Mouse (Mus musculus) heart, postnatal 0 days (tissue): ENCODE data around the gene Acot8. TPM values are rescaled to one million over a fixed set of nuclear protein-coding genes. Genes with fewer than 3 reads are reported as not detected.

ENCODE experiments used
- ATAC-seq: fragments of 200-750 bp; cut with Nextera tagmentation; 2 replicates; pipeline ENCODE4 v1.8.0; 2017; ENCODE audit warnings: low read depth, moderate number of reproducible peaks, moderate library complexity; ENCODE audit not compliant: insufficient read depth
- DNase-seq: peaks from one replicate; pipeline ENCODE4 v3.0.0-alpha.2; 2016; ENCODE audit warnings: low spot score
- H3K27ac ChIP-seq: fragments of 300-500 bp; sonication (generic); 2 replicates; pipeline ENCODE4 v1.5.1; 2014; ENCODE audit warnings: low read depth, mild to moderate bottlenecking
- H3K27me3 ChIP-seq: fragments of 300-500 bp; sonication (generic); 2 replicates; pipeline ENCODE4 v1.6.1; 2014; ENCODE audit warnings: low read length, mixed read lengths; ENCODE audit not compliant: control insufficient read depth, insufficient read depth
- H3K36me3 ChIP-seq: fragments of 300-500 bp; sonication (generic); replicated peaks from 2 replicates; pipeline ENCODE4 v1.6.1; 2014; ENCODE audit warnings: low read length, mixed read lengths; ENCODE audit not compliant: control insufficient read depth, insufficient read depth
- H3K4me1 ChIP-seq: fragments of 300-500 bp; sonication (generic); 2 replicates; pipeline ENCODE4 v1.6.1; 2014; ENCODE audit warnings: antibody characterized with exemption; ENCODE audit not compliant: control insufficient read depth, insufficient read depth
- H3K4me2 ChIP-seq: fragments of 300-500 bp; sonication (generic); 2 replicates; pipeline ENCODE4 v1.6.1; 2014; ENCODE audit warnings: low read depth, mild to moderate bottlenecking, low read length, moderate library complexity
- H3K4me3 ChIP-seq: fragments of 300-500 bp; sonication (generic); 2 replicates; pipeline ENCODE4 v1.5.1; 2014; ENCODE audit warnings: low read depth, low read length
- H3K9ac ChIP-seq: fragments of 300-500 bp; sonication (generic); replicated peaks from 2 replicates; pipeline ENCODE4 v1.6.1; 2014; ENCODE audit warnings: low read depth, low read length, mixed read lengths
- H3K9me3 ChIP-seq: fragments of 300-500 bp; sonication (generic); replicated peaks from 2 replicates; pipeline ENCODE4 v1.6.1; 2016; ENCODE audit warnings: low read length; ENCODE audit not compliant: control insufficient read depth
- CTCF ChIP-seq: IDR thresholded peaks from 2 replicates; pipeline ENCODE4 v1.5.1; 2016; ENCODE audit warnings: antibody characterized with exemption, control low read depth, low read depth
- EP300 ChIP-seq: IDR thresholded peaks from 2 replicates; pipeline ENCODE4 v1.6.1; 2016; ENCODE audit warnings: antibody characterized with exemption, low read depth
- WGBS: fragments of 180-500 bp; shearing (Covaris S2); extraction: QIAGEN DNeasy Blood & Tissue Kit; methylation state at CpG from one replicate; pipeline ENCODE4 v1.1.7; 2014; 5-methylcytosine and 5-hydroxymethylcytosine counted together
- polyA plus RNA-seq: library from polyadenylated mRNA; unstranded; fragments of >200 nt; fragmentation: Nextera tagmentation; extraction: Ambion mirVana; gene quantifications from 2 replicates; pipeline ENCODE4 v1.2.1, GENCODE M21; 2015
- total RNA-seq: library from RNA; depleted of rRNA; stranded (reverse); fragments of >200 nt; gene quantifications from 2 replicates; pipeline ENCODE4 v1.2.3, GENCODE M21; 2014; ENCODE audit warnings: low replicate concordance

The Acot8 gene
- total and polyA plus RNA-seq, 2 experiments from 2014 or later: 11.4 to 28.9 TPM

GRCm38 (mm10) chr2:164776130-164776529 is 28.6 kb downstream of the Acot8 start:
- ATAC-seq (no peak), DNase-seq (no peak)
- H3K4me2 ChIP-seq: no peak overlapping the region
- peaks cover 5% of the 10 kb centered on the region; the same call in 1 of the 2 replicates for H3K36me3 ChIP-seq
- no peaks in the 10 kb centered on the region for H3K27me3 ChIP-seq
- no peaks in the 10 kb centered on the region for H3K9me3 ChIP-seq
- peaks cover 13% of the 10 kb centered on the region; the same call in 1 of the 2 replicates for H3K4me1 ChIP-seq
- no peak overlapping the region for H3K27ac ChIP-seq
- no peak overlapping the region for H3K4me3 ChIP-seq
- no peak overlapping the region for H3K9ac ChIP-seq
- 72% methylated on average over 6 of the region's 6 CpGs for WGBS
- TF ChIP-seq CTCF (no peak), EP300 (no peak)

GRCm38 (mm10) chr2:164773989-164774364 is 30.7 kb downstream of the Acot8 start:
- 65% methylated on average over 5 of the region's 5 CpGs for WGBS
- Histone ChIP-seq H3K4me1 (peaks cover 20% of the 10 kb centered on the region; the same call in 1 of the 2 replicates), H3K27ac (no peak overlapping the region), H3K4me2 (no peak overlapping the region), H3K4me3 (no peak overlapping the region), H3K9ac (no peak overlapping the region), H3K36me3 (peaks cover 5% of the 10 kb centered on the region; the same call in 1 of the 2 replicates), H3K27me3 (no peaks in the 10 kb centered on the region), H3K9me3 (no peaks in the 10 kb centered on the region)
- ATAC-seq (no peak), DNase-seq (no peak)
- TF ChIP-seq CTCF (no peak), EP300 (no peak)

GRCm38 (mm10) chr2:164773229-164773988 is 31.3 kb downstream of the Acot8 start:
- Histone ChIP-seq H3K27me3 (no peaks in the 10 kb centered on the region), H3K9me3 (no peaks in the 10 kb centered on the region), H3K9ac (no peak overlapping the region), H3K4me3 (no peak overlapping the region), H3K27ac (no peak overlapping the region), H3K4me2 (no peak overlapping the region), H3K4me1 (peaks cover 20% of the 10 kb centered on the region; the same call in 1 of the 2 replicates), H3K36me3 (peaks cover 6% of the 10 kb centered on the region)
- WGBS: 75% methylated on average over 14 of the region's 14 CpGs
- TF ChIP-seq EP300 (no peak), CTCF (no peak)
- ATAC-seq (no peak), DNase-seq (no peak)

- ATAC-seq (no peak), DNase-seq (no peak)
- 51% methylated on average over 8 of the region's 8 CpGs for WGBS
- Histone ChIP-seq H3K9me3 (no peaks in the 10 kb centered on the region), H3K4me1 (peaks cover 20% of the 10 kb centered on the region; the same call in 1 of the 2 replicates), H3K36me3 (peaks cover 27% of the 10 kb centered on the region), H3K27ac (no peak overlapping the region), H3K9ac (peak overlapping the region; percentile 35; the same call in 1 of the 2 replicates), H3K27me3 (no peaks in the 10 kb centered on the region), H3K4me3 (peak overlapping the region; percentile 68), H3K4me2 (peak overlapping the region; percentile 86)
- no peak for TF ChIP-seq EP300
- TF ChIP-seq CTCF: no peak
Observed at GRCm38 (mm10) chr2:164771123-164771522, 33.6 kb downstream of the Acot8 start.

GRCm38 (mm10) chr2:164770279-164770678 is 34.4 kb downstream of the Acot8 start:
- Histone ChIP-seq H3K4me2 (peak overlapping the region; percentile 86), H3K9me3 (no peaks in the 10 kb centered on the region), H3K36me3 (peaks cover 35% of the 10 kb centered on the region), H3K4me1 (peaks cover 20% of the 10 kb centered on the region; the same call in 1 of the 2 replicates), H3K4me3 (peak overlapping the region; percentile 68), H3K27ac (peak overlapping the region; percentile 43), H3K9ac (peak overlapping the region; percentile 58), H3K27me3 (no peaks in the 10 kb centered on the region)
- ATAC-seq: no peak
- 3% methylated on average over 15 of the region's 15 CpGs for WGBS
- TF ChIP-seq CTCF (no peak), EP300 (no peak)
- no peak for DNase-seq
